Mouse (Mus musculus): ENCODE measurements around the gene Hoxd8.

The Hoxd8 gene

GRCm38 (mm10) chr2:74699664-74700545 is 4.5 kb upstream of the Hoxd8 start:
- DNase-seq = peak; percentile 64

- peak; percentile 76 for DNase-seq
Observed at GRCm38 (mm10) chr2:74700546-74701112, 3.8 kb upstream of the Hoxd8 start.

- peak; percentile 94 for DNase-seq
Observed at GRCm38 (mm10) chr2:74701949-74702819, 2.2 kb upstream of the Hoxd8 start.

GRCm38 (mm10) chr2:74702820-74703219 is 1.6 kb upstream of the Hoxd8 start:
- DNase-seq = no peak

- DNase-seq = no peak
Observed at GRCm38 (mm10) chr2:74703317-74703716, 1.1 kb upstream of the Hoxd8 start.

- peak; percentile 83 for DNase-seq
Observed at GRCm38 (mm10) chr2:74703720-74704392, 559 bp upstream of the Hoxd8 start.

GRCm38 (mm10) chr2:74704999-74705466 is 618 bp downstream of the Hoxd8 start:
- peak; percentile 76 for DNase-seq

GRCm38 (mm10) chr2:74705467-74706089 is 1.2 kb downstream of the Hoxd8 start:
- DNase-seq = peak; percentile 84

GRCm38 (mm10) chr2:74706393-74706960 is 2.1 kb downstream of the Hoxd8 start:
- peak; percentile 31 for DNase-seq

GRCm38 (mm10) chr2:74707599-74707998 is 3.2 kb downstream of the Hoxd8 start:
- DNase-seq = peak; percentile 26

GRCm38 (mm10) chr2:74708676-74709075 is 4.3 kb downstream of the Hoxd8 start:
- DNase-seq = peak; percentile 47

- DNase-seq = no peak
Observed at GRCm38 (mm10) chr2:74709465-74710419, 5.3 kb downstream of the Hoxd8 start.

- peak; percentile 65 for DNase-seq
Observed at GRCm38 (mm10) chr2:74710929-74711543, 6.6 kb downstream of the Hoxd8 start.

GRCm38 (mm10) chr2:74711721-74712621 is 7.6 kb downstream of the Hoxd8 start, which contains the start of the genes Hoxd3 and Hoxd4:
Hoxd3 (plus strand) TSS chr2:74711927.
Hoxd4 (plus strand) TSS chr2:74711929.
- DNase-seq = peak; percentile 83

- peak; percentile 33 for DNase-seq
Observed at GRCm38 (mm10) chr2:74713239-74714150, 9.1 kb downstream of the Hoxd8 start.

- peak; percentile 56 for DNase-seq
Observed at GRCm38 (mm10) chr2:74714156-74714789, 9.9 kb downstream of the Hoxd8 start.

- peak; percentile 79 for DNase-seq
Observed at GRCm38 (mm10) chr2:74714881-74715280, 10.5 kb downstream of the Hoxd8 start.
